Mouse (Mus musculus): ENCODE data around the gene 2200002D01Rik.

DNA sequence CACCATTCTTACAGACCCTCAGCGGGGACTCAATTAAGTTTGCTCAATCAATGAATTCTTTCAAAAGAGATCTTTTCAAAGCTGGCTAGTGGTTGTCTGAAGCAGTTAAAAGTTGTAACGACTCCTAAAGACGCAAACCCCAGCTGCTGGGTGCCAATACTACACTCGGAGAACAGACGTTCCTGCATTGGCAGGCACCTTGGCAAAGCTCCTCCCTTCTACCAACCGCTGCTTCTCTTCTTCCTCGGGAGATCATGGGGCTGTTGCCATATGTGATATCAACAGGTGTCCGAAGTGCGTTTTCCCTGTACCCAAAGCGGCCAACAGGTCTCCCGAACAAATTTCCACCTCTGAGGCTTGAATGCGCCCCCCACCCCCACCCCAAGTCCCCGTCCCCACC is 32.5 kb upstream of the 2200002D01Rik start:
- TF ChIP-seq CTCF (IDR thresholded peaks at IDR 0.05; ENCODE audit: low read depth) (no peak), EP300 (IDR thresholded peaks at IDR 0.05; ENCODE audit: low read depth) (no peak)
